Comparison of ENCODE assay signal across 26 mouse cellular contexts in genomic region chr9:100991321-100991720, GRCm38 (mm10). TPM values are rescaled to one million over a fixed set of nuclear protein-coding genes. Genes with fewer than 3 reads are reported as not detected.
DNase-seq lines count a peak whose midpoint lies in the region; ATAC-seq and TF ChIP-seq lines count a peak whose summit lies in the region.
"Had no signal": no experiment of that assay in that cellular context is flagged by ENCODE, and none has a peak within 500 bp of the region (broad histone marks: within the 10 kb centered on the region; RNA-seq: fewer than 3 reads in every experiment).

No protein-coding gene starts in this region.

- H3K36me3 ChIP-seq in liver, adult 2 months (ENCODE audit: control insufficient read depth, insufficient read depth, low read length), result peaks cover 13% of the 10 kb centered on the region; the same call in 1 of the 2 replicates
- H3K36me3 ChIP-seq in liver, embryonic 12.5 days, result peaks cover 19% of the 10 kb centered on the region
- H3K36me3 ChIP-seq in intestine, embryonic 14.5 days (ENCODE audit: control insufficient read depth, insufficient read depth, low read length), result peaks cover 27% of the 10 kb centered on the region; the same call in 1 of the 2 replicates
- peaks cover 15% of the 10 kb centered on the region; the same call in 1 of the 2 replicates for H3K36me3 ChIP-seq in intestine, postnatal 0 days (ENCODE audit: control insufficient read depth, insufficient read depth)
- H3K36me3 ChIP-seq in midbrain, embryonic 15.5 days (replicated peaks), result peaks cover 13% of the 10 kb centered on the region; the same call in 1 of the 2 replicates

- DNase-seq in adrenal gland, postnatal 10 days, result peak; percentile 15
- DNase-seq in adrenal gland, adult 18-20 months (ENCODE audit: low spot score in 2 of 2), result no peak
- DNase-seq in liver, adult 2 months (ENCODE audit: extremely low read depth, low read depth, low spot score), result peak; percentile 57
- peak; percentile 32 for DNase-seq in intestine, embryonic 14.5 days (ENCODE audit: low spot score)
- DNase-seq in layer of hippocampus, adult 18-20 months (ENCODE audit: low spot score in 2 of 2), result no peak
- DNase-seq: adrenal gland, adult 2 months; adrenal gland, postnatal 25 days; cerebellum, adult 11-12 months; cerebellum, adult 8-10 months; cerebellum, postnatal 10 days; gastrocnemius, adult 2 months; gastrocnemius, postnatal 14 days; heart, adult 18-20 months; heart, postnatal 14 days; heart, postnatal 4 days had no signal

- ATAC-seq in liver, embryonic 12.5 days, result no peak
- no peak for ATAC-seq in intestine, embryonic 14.5 days (replicated peaks; ENCODE audit: low FRiP score, low TSS enrichment, low read depth)
- no peak for ATAC-seq in intestine, postnatal 0 days
- no peak for ATAC-seq in midbrain, embryonic 15.5 days (replicated peaks)
- ATAC-seq: activated CD4-positive, CD25-positive, alpha-beta regulatory T cell, adult 4 months; forebrain, embryonic 13.5 days; forebrain, embryonic 16.5 days; hindbrain, postnatal 0 days; inflammation-experienced regulatory T-cells, adult 6 months had no signal

- H3K4me2 ChIP-seq in liver, embryonic 12.5 days, result no peak overlapping the region
- H3K4me2 ChIP-seq in intestine, embryonic 14.5 days (ENCODE audit: low read length), result no peak overlapping the region
- no peak overlapping the region for H3K4me2 ChIP-seq in intestine, postnatal 0 days (replicated peaks; ENCODE audit: low read depth)
- no peak overlapping the region for H3K4me2 ChIP-seq in midbrain, embryonic 15.5 days
- H3K4me2 ChIP-seq: forebrain, embryonic 13.5 days; heart, embryonic 13.5 days; hindbrain, embryonic 14.5 days had no signal

- no peak overlapping the region for H3K27ac ChIP-seq in liver, adult 2 months (replicated peaks; ENCODE audit: insufficient read depth, low read depth, low read length)
- no peak overlapping the region for H3K27ac ChIP-seq in liver, embryonic 12.5 days
- H3K27ac ChIP-seq in intestine, embryonic 14.5 days (ENCODE audit: low read depth), result no peak overlapping the region
- 0 out of 2 replicates have a peak overlapping the region, but pooled peaks have one; percentile 9 for H3K27ac ChIP-seq in intestine, postnatal 0 days (ENCODE audit: low read depth, low read length)
- H3K27ac ChIP-seq in midbrain, embryonic 15.5 days, result no peak overlapping the region
- H3K27ac ChIP-seq: forebrain, embryonic 10.5 days; forebrain, embryonic 13.5 days; gastrocnemius, adult 2 months; heart, embryonic 13.5 days; hindbrain, embryonic 14.5 days; hindbrain, postnatal 0 days had no signal

- no peaks in the 10 kb centered on the region for H3K4me1 ChIP-seq in liver, adult 2 months (ENCODE audit: control insufficient read depth, insufficient read depth, low read length)
- H3K4me1 ChIP-seq in liver, embryonic 12.5 days, result peaks cover 17% of the 10 kb centered on the region
- H3K4me1 ChIP-seq in intestine, embryonic 14.5 days (replicated peaks; ENCODE audit: control insufficient read depth, insufficient read depth, low read length), result no peaks in the 10 kb centered on the region
- H3K4me1 ChIP-seq in intestine, postnatal 0 days (replicated peaks; ENCODE audit: control insufficient read depth, insufficient read depth, low read length), result no peaks in the 10 kb centered on the region
- no peaks in the 10 kb centered on the region for H3K4me1 ChIP-seq in midbrain, embryonic 15.5 days
- H3K4me1 ChIP-seq: forebrain, embryonic 10.5 days; forebrain, embryonic 13.5 days; heart, embryonic 13.5 days had no signal

- no peaks in the 10 kb centered on the region for H3K79me2 ChIP-seq in liver, adult 2 months (ENCODE audit: control insufficient read depth, insufficient read depth, low read length)

- no peak for TF ChIP-seq CTCF in liver, adult 2 months (IDR thresholded peaks at IDR 0.05; ENCODE audit: low read depth, low read length)
- no peak for TF ChIP-seq CTCF in intestine, postnatal 0 days (IDR thresholded peaks at IDR 0.05; ENCODE audit: low read depth)

- no peaks in the 10 kb centered on the region for H3K27me3 ChIP-seq in liver, adult 2 months (ENCODE audit: control insufficient read depth, insufficient read depth, low read length)
- H3K27me3 ChIP-seq in liver, embryonic 12.5 days (replicated peaks), result no peaks in the 10 kb centered on the region
- no peaks in the 10 kb centered on the region for H3K27me3 ChIP-seq in intestine, embryonic 14.5 days (replicated peaks; ENCODE audit: control insufficient read depth, insufficient read depth, low read length)
- no peaks in the 10 kb centered on the region for H3K27me3 ChIP-seq in intestine, postnatal 0 days (replicated peaks; ENCODE audit: control insufficient read depth, insufficient read depth, low read length)
- H3K27me3 ChIP-seq in midbrain, embryonic 15.5 days (replicated peaks), result no peaks in the 10 kb centered on the region
- H3K27me3 ChIP-seq: forebrain, embryonic 13.5 days; heart, embryonic 13.5 days had no signal

- 60% methylated on average over 2 of the region's 2 CpGs for WGBS in liver, adult 2 months
- 81% methylated on average over 2 of the region's 2 CpGs for WGBS in liver, embryonic 12.5 days (ENCODE audit: insufficient replicate concordance)
- 93% methylated on average over 2 of the region's 2 CpGs for WGBS in intestine, embryonic 14.5 days
- 94% methylated on average over 2 of the region's 2 CpGs for WGBS in intestine, postnatal 0 days
- 99% methylated on average over 2 of the region's 2 CpGs for WGBS in midbrain, embryonic 15.5 days

- H3K9me3 ChIP-seq in liver, embryonic 12.5 days (replicated peaks), result no peaks in the 10 kb centered on the region
- peaks cover 6% of the 10 kb centered on the region; the same call in 1 of the 2 replicates for H3K9me3 ChIP-seq in intestine, embryonic 14.5 days (ENCODE audit: control insufficient read depth, low read length)
- H3K9me3 ChIP-seq in intestine, postnatal 0 days (ENCODE audit: control insufficient read depth), result no peaks in the 10 kb centered on the region
- H3K9me3 ChIP-seq in midbrain, embryonic 15.5 days, result no peaks in the 10 kb centered on the region

- H3K4me3 ChIP-seq in liver, adult 2 months (ENCODE audit: insufficient read depth, low read depth, low read length), result no peak overlapping the region
- no peak overlapping the region for H3K4me3 ChIP-seq in liver, embryonic 12.5 days
- no peak overlapping the region for H3K4me3 ChIP-seq in intestine, embryonic 14.5 days (ENCODE audit: low read depth, low read length)
- no peak overlapping the region for H3K4me3 ChIP-seq in intestine, postnatal 0 days (ENCODE audit: low read depth, low read length)
- no peak overlapping the region for H3K4me3 ChIP-seq in midbrain, embryonic 15.5 days
- H3K4me3 ChIP-seq: forebrain, embryonic 10.5 days; forebrain, embryonic 13.5 days; gastrocnemius, adult 2 months; heart, embryonic 13.5 days had no signal

- H3K9ac ChIP-seq in liver, adult 2 months (ENCODE audit: low read depth, low read length), result no peak overlapping the region
- no peak overlapping the region for H3K9ac ChIP-seq in liver, embryonic 12.5 days
- H3K9ac ChIP-seq in intestine, embryonic 14.5 days (ENCODE audit: low read length), result no peak overlapping the region
- no peak overlapping the region for H3K9ac ChIP-seq in intestine, postnatal 0 days (ENCODE audit: low read depth, low read length)
- no peak overlapping the region for H3K9ac ChIP-seq in midbrain, embryonic 15.5 days
- H3K9ac ChIP-seq: forebrain, embryonic 13.5 days; heart, embryonic 13.5 days; hindbrain, embryonic 14.5 days had no signal

- no peak for TF ChIP-seq POLR2A in liver, adult 2 months (IDR thresholded peaks at IDR 0.05; ENCODE audit: extremely low read depth, insufficient read depth, low read length)

RNA-seq across cellular contexts. Expression of gene Pccb, which starts 43.4 kb away (rescaled TPM):
- 100 to 1,000 TPM; 203 to 209 TPM for total RNA-seq in adrenal gland, postnatal 10 days (2021)
- total RNA-seq in adrenal gland, adult 18-20 months (2021), result 100 to 1,000 TPM; 157 to 175 TPM
- total RNA-seq in liver, adult 2 months (2014; rRNA removed), result 118 and 119 TPM in 2 replicates
- 185 and 192 TPM in 2 replicates for polyA plus RNA-seq in liver, adult 2 months (2012; rRNA removed)
- polyA plus RNA-seq in liver, embryonic 12.5 days (2016; fragmentation: Nextera tagmentation; extraction: Ambion mirVana), result 6.7 and 7.2 TPM in 2 replicates
- 24.7 and 26.4 TPM in 2 replicates for polyA plus RNA-seq in intestine, embryonic 14.5 days (2014; fragmentation: Nextera tagmentation; extraction: Ambion mirVana)
- polyA plus RNA-seq in intestine, postnatal 0 days (2015; fragmentation: Nextera tagmentation; extraction: Ambion mirVana), result 30.4 and 31.2 TPM in 2 replicates
- total RNA-seq in layer of hippocampus, adult 18-20 months (2021), result 10 to 100 TPM; 43.3 to 43.9 TPM
- polyA plus RNA-seq in midbrain, embryonic 15.5 days (2015; fragmentation: Nextera tagmentation; extraction: Ambion mirVana), result 27.5 and 27.6 TPM in 2 replicates

Comparison
In these comparisons a context has a peak if more than half of its experiments do, and no peak if none do; other contexts are left out.
1. DNase-seq: peak in adrenal gland, postnatal 10 days (single experiment), liver, adult 2 months (single experiment) and intestine, embryonic 14.5 days (single experiment); none in adrenal gland, adult 18-20 months (0 of 2) and layer of hippocampus, adult 18-20 months (0 of 2).